Mouse (Mus musculus) testis, postnatal 14 days (tissue): Measurements from ENCODE around the gene Gm17455.

Source experiments
- DNase-seq: peaks from one replicate; pipeline ENCODE4 v3.0.0; 2021; ENCODE audit warnings: low spot score

The Gm17455 gene

DNA sequence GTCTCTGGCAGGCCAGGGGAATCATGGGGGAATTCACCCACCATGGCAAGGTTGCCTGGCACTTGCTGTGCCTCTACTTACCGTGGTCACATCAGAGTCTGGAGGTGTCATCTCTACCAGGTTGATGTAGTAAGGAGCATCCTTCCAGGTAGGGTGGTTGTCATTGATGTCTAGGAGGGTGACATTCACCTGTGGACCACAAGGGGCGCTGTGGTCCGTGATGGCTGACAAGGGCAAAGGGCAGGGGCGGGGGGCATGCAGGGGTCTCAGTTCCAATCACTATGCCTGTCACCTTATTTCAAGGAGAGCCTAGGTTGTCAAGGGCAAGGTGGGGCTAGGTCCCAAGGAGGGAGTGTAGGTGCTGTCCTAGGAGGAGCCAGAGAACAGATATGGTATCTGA lies 20.1 kb downstream of the Gm17455 start:
- DNase-seq = no peak

DNA sequence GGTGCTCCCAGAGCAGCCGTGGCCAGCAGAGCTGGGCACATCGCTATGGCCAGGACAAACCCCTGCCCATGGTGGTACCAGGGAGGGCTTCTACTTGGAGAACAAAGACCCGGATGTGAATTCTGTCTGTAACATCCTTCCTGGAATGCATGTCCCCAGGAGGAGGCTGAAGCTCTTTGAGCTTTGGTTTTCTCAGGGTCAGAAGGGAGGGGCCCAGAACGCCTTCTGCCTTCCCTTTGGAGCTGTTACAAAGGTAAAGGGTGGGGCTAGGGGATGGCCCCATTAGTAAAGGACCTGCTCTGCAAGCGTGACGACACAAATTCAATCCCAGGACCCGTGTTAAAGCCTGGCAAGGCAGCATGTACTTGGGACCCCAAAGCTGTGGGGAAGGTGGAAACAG lies 23.2 kb downstream of the Gm17455 start:
- no peak for DNase-seq

DNA sequence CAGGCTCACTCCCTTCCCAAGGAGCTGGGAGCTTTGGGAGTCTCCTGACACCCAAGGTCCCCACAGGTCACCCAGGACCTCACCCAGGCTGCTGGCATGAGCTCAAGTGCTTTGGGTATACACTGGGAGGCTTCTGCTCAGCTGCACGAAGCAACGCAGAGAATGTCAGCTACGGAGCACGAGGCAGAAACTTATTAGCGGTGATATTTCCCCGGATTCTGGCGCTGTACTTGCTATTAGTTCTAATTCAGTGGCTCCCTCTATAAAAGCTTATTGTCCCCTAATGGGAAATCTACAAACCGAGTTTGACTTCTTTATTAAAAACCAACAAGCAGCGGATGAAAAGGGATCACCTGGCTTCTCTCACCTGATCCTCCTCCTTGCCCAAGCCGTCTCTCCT lies 30.5 kb downstream of the Gm17455 start:
- no peak for DNase-seq

- DNase-seq = no peak
These were observed 31.1 kb downstream of the Gm17455 start for GRCm38 (mm10) chr10:60430591-60430990.

DNA sequence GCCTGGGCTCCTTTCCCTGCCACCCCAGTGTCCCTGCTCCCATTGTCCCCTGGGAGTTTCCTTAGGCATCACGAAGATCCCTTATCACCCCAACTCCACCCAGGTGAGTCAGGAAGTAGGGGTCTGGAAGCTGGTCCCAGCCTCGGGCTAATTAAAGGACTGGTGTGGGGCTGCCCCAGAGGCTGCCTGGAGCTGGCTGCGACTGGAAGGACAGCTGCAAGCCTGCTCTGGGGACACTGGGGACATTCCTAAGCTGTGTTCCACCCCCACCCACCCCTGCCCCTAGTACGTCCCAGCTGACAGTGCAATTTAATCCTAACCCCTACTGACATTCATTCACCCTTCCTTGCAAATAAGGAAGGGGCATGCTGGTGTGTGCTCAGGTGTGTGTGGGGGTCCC lies 33.2 kb downstream of the Gm17455 start:
- no peak for DNase-seq

GRCm38 (mm10) chr10:60442321-60442720 lies 42.8 kb downstream of the Gm17455 start:
- no peak for DNase-seq

GRCm38 (mm10) chr10:60443078-60443477 lies 43.6 kb downstream of the Gm17455 start:
- DNase-seq = no peak

- peak; percentile 63 for DNase-seq
These were observed 45.6 kb downstream of the Gm17455 start for GRCm38 (mm10) chr10:60445031-60445593.

DNA sequence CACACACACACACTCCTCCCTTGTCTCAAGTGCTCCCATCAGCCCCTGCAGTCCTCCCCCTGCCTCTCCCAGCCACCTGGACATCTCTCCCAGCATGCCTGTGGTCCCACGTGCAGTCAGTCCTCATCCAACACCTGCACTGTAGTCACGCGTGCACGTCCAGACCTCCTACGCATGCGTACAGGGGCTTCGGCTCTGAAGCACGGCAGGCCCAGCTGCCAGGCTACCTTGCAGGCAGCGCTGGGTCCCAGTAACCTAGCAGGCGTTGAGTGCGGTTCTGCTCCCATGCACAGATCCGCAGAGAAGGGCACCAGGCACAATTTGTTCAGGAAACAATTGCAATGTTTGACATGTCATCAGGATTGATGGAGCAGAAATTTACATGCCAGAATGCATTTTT lies 47.7 kb downstream of the Gm17455 start:
- no peak for DNase-seq
